Mouse (Mus musculus): ENCODE data around the gene Plekhg6. TPM values are rescaled to one million over a fixed set of nuclear protein-coding genes. Genes with fewer than 3 reads are reported as not detected.

Plekhg6 gene
- polyA plus RNA-seq, 1 experiment: 0.45 TPM

GRCm38 (mm10) chr6:125334356-125334755 lies 46.2 kb downstream of the Plekhg6 start:
- H3K4me1 ChIP-seq (ENCODE audit: control insufficient read depth, insufficient read depth, low read length): peaks cover 2% of the 10 kb centered on the region; the same call in 1 of the 2 replicates
- 26% methylated on average over 2 of the region's 2 CpGs for whole genome bisulfite sequencing
- H3K27ac ChIP-seq (ENCODE audit: control insufficient read depth, insufficient read depth, low read depth, low read length, poor library complexity): peak overlapping the region; percentile 30; the same call in 1 of the 2 replicates
- TF ChIP-seq POLR2A (IDR thresholded peaks at IDR 0.05; ENCODE audit: borderline replicate concordance, control insufficient read depth, low read depth, low read length) (no peak), CTCF (IDR thresholded peaks at IDR 0.05; ENCODE audit: control insufficient read depth, insufficient read depth, low read length) (no peak)
- no peak overlapping the region for H3K4me3 ChIP-seq (replicated peaks; ENCODE audit: control insufficient read depth, low read depth, low read length)

GRCm38 (mm10) chr6:125333112-125333899 lies 47.3 kb downstream of the Plekhg6 start:
- no peak for TF ChIP-seq CTCF (IDR thresholded peaks at IDR 0.05; ENCODE audit: control insufficient read depth, insufficient read depth, low read length)
- Histone ChIP-seq H3K4me3 (replicated peaks; ENCODE audit: control insufficient read depth, low read depth, low read length) (no peak overlapping the region), H3K27ac (ENCODE audit: control insufficient read depth, insufficient read depth, low read depth, low read length, poor library complexity) (peak overlapping the region; percentile 30; the same call in 1 of the 2 replicates), H3K4me1 (ENCODE audit: control insufficient read depth, insufficient read depth, low read length) (peaks cover 2% of the 10 kb centered on the region; the same call in 1 of the 2 replicates)
- WGBS: 42% methylated on average over 14 of the region's 14 CpGs

DNA sequence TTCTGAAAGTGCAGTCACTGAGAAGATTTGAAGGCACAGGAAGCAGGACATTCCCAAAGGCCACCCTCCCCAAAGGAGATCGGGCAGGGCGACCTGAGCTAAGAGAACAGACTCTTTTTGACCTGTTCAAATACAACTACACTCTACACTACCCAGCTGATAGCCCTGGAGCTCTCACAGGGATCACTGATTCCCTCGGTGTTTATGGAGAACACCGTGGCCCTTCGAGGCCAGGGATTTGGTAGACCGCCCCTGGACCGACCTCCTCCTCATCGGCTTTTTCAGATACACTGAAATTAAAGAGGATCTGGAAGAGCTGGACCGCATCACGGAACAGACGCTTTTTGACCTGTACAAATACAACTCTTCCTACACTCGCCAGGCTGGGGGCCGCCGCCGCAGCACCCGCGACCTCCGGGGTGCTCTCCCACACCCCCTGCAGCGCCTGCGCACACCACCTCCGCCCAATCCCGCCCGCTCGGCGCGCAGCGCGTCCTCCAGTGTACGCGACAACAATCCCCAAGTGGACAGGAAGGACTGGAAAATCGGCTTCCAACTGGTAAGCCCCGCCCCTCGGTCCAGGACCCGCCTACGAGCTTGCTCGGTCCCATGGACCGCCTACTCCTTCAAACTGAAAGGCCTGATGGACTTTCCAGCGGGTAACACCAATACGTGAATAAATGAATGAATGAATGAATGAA lies 49.8 kb downstream of the Plekhg6 start:
- TF ChIP-seq POLR2A (IDR thresholded peaks at IDR 0.05; ENCODE audit: borderline replicate concordance, control insufficient read depth, low read depth, low read length) (peak; percentile 58; the same call in 1 of the 2 replicates), CTCF (IDR thresholded peaks at IDR 0.05; ENCODE audit: control insufficient read depth, insufficient read depth, low read length) (no peak)
- no peak overlapping the region for H3K27ac ChIP-seq (ENCODE audit: control insufficient read depth, insufficient read depth, low read depth, low read length, poor library complexity)

GRCm38 (mm10) chr6:125328243-125328642 lies 52.4 kb downstream of the Plekhg6 start:
- Histone ChIP-seq H3K4me3 (replicated peaks; ENCODE audit: control insufficient read depth, low read depth, low read length) (no peak overlapping the region), H3K4me1 (ENCODE audit: control insufficient read depth, insufficient read depth, low read length) (peaks cover 2% of the 10 kb centered on the region; the same call in 1 of the 2 replicates), H3K27ac (ENCODE audit: control insufficient read depth, insufficient read depth, low read depth, low read length, poor library complexity) (no peak overlapping the region)
- 73% methylated on average over 5 of the region's 5 CpGs for WGBS
- TF ChIP-seq POLR2A (IDR thresholded peaks at IDR 0.05; ENCODE audit: borderline replicate concordance, control insufficient read depth, low read depth, low read length) (no peak), CTCF (IDR thresholded peaks at IDR 0.05; ENCODE audit: control insufficient read depth, insufficient read depth, low read length) (peak; percentile 81)

More for the DNA sequence above, 49.8 kb downstream of the Plekhg6 start:
- peaks cover 2% of the 10 kb centered on the region; the same call in 1 of the 2 replicates for H3K4me1 ChIP-seq (ENCODE audit: control insufficient read depth, insufficient read depth, low read length)
- peak overlapping the region; percentile 23 for H3K4me3 ChIP-seq (replicated peaks; ENCODE audit: control insufficient read depth, low read depth, low read length)
- 3% methylated on average over 39 of the region's 39 CpGs for WGBS

DNA sequence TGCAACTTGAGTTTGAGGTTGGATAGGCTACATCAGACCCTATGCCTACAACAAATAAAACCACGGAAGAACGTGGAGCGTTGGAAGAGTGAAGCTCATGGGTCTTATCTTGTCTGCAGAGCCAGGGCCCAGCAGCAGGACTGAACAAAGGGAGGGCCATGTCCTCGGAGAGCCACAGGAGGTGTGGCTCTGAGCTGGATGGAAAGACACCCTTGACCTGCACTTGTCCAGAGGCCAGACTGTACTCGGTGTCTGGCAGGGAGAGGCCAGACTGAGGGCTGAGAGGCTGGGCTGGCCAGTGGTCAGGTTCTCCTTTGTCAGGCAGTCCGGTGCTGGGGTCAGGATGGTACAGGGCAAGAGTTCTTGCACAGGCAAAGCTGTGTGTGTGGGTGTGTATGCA lies 55.3 kb downstream of the Plekhg6 start:
- WGBS: 77% methylated on average over 6 of the region's 6 CpGs
- TF ChIP-seq CTCF (IDR thresholded peaks at IDR 0.05; ENCODE audit: control insufficient read depth, insufficient read depth, low read length): no peak
- no peak for TF ChIP-seq POLR2A (IDR thresholded peaks at IDR 0.05; ENCODE audit: borderline replicate concordance, control insufficient read depth, low read depth, low read length)
- no peaks in the 10 kb centered on the region for H3K4me1 ChIP-seq (ENCODE audit: control insufficient read depth, insufficient read depth, low read length)
- H3K4me3 ChIP-seq (replicated peaks; ENCODE audit: control insufficient read depth, low read depth, low read length): no peak overlapping the region
- H3K27ac ChIP-seq (ENCODE audit: control insufficient read depth, insufficient read depth, low read depth, low read length, poor library complexity): no peak overlapping the region

DNA sequence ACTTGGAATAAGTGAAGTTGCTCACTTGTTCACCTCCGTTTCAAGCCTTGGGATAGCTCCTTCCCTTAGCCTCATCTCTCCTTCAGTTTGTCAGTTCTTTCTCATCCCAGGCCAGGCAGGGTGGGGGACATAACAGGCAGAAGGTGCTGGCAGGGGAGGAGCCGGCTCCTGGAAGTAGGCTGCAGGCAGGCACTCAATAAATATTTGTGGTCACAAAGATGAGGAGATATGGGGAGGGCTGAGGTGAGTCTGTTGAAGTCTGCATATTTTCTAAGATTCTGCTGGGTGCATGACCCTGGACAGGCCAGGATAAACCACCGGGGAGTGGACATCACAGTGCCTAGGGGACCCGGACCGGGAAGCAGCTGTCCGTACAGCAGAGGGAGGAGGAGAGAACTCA lies 57.0 kb downstream of the Plekhg6 start:
- Histone ChIP-seq H3K4me1 (ENCODE audit: control insufficient read depth, insufficient read depth, low read length) (no peaks in the 10 kb centered on the region), H3K27ac (ENCODE audit: control insufficient read depth, insufficient read depth, low read depth, low read length, poor library complexity) (no peak overlapping the region), H3K4me3 (replicated peaks; ENCODE audit: control insufficient read depth, low read depth, low read length) (no peak overlapping the region)
- TF ChIP-seq POLR2A (IDR thresholded peaks at IDR 0.05; ENCODE audit: borderline replicate concordance, control insufficient read depth, low read depth, low read length) (no peak), CTCF (IDR thresholded peaks at IDR 0.05; ENCODE audit: control insufficient read depth, insufficient read depth, low read length) (no peak)
- 76% methylated on average over 6 of the region's 6 CpGs for WGBS

- no peak overlapping the region for H3K4me3 ChIP-seq (replicated peaks; ENCODE audit: control insufficient read depth, low read depth, low read length)
- 80% methylated on average over 13 of the region's 13 CpGs for WGBS
- no peak overlapping the region for H3K27ac ChIP-seq (ENCODE audit: control insufficient read depth, insufficient read depth, low read depth, low read length, poor library complexity)
- H3K4me1 ChIP-seq (ENCODE audit: control insufficient read depth, insufficient read depth, low read length): no peaks in the 10 kb centered on the region
- no peak for TF ChIP-seq CTCF (IDR thresholded peaks at IDR 0.05; ENCODE audit: control insufficient read depth, insufficient read depth, low read length)
- TF ChIP-seq POLR2A (IDR thresholded peaks at IDR 0.05; ENCODE audit: borderline replicate concordance, control insufficient read depth, low read depth, low read length): no peak
Observed at GRCm38 (mm10) chr6:125322794-125323193, 57.8 kb downstream of the Plekhg6 start.

- Histone ChIP-seq H3K4me1 (ENCODE audit: control insufficient read depth, insufficient read depth, low read length) (no peaks in the 10 kb centered on the region), H3K27ac (ENCODE audit: control insufficient read depth, insufficient read depth, low read depth, low read length, poor library complexity) (no peak overlapping the region), H3K4me3 (replicated peaks; ENCODE audit: control insufficient read depth, low read depth, low read length) (no peak overlapping the region)
- 63% methylated on average over 26 of the region's 26 CpGs for WGBS
- TF ChIP-seq CTCF (IDR thresholded peaks at IDR 0.05; ENCODE audit: control insufficient read depth, insufficient read depth, low read length) (no peak), POLR2A (IDR thresholded peaks at IDR 0.05; ENCODE audit: borderline replicate concordance, control insufficient read depth, low read depth, low read length) (no peak)
Observed at GRCm38 (mm10) chr6:125321114-125321855, 59.3 kb downstream of the Plekhg6 start.

All from bone marrow, adult 2 months (tissue).